Mouse (Mus musculus) MEL (cell line): ENCODE data around the gene Grip2. TPM values are rescaled to one million over a fixed set of nuclear protein-coding genes. Genes with fewer than 3 reads are reported as not detected.

Source experiments
- DNase-seq: peaks from one replicate; pipeline ENCODE4 v3.0.0; 2011; ENCODE audit warnings: low read depth, low spot score
- H3K27ac ChIP-seq: 2 replicates; pipeline ENCODE4 v1.5.1; 2012; ENCODE audit warnings: low read depth, mild to moderate bottlenecking, control low read depth, low read length, moderate library complexity; ENCODE audit not compliant: control insufficient read depth
- H3K27me3 ChIP-seq, 2 experiments: fragments of 150-350 bp in 1 of 2; sonication (generic) in 1 of 2; 2 replicates each; pipeline ENCODE4 v1.6.1; 2012; ENCODE audit warnings: low read length in 2 of 2, mild to moderate bottlenecking in 2 of 2, improper control_type of control experiment in 1 of 2, moderate library complexity in 1 of 2; ENCODE audit not compliant: insufficient read depth in 2 of 2, control insufficient read depth in 1 of 2
- H3K36me3 ChIP-seq, 2 experiments: 2 replicates each; pipeline ENCODE4 v1.6.1; 2012 to 2014; ENCODE audit warnings: low read length in 2 of 2, improper control_type of control experiment in 1 of 2, inconsistent platforms in 1 of 2, mild to moderate bottlenecking in 1 of 2; ENCODE audit not compliant: insufficient read depth in 2 of 2, control insufficient read depth in 1 of 2
- H3K4me1 ChIP-seq, 2 experiments: fragments of 150-350 bp in 1 of 2; sonication (generic) in 1 of 2; 2 replicates each; pipeline ENCODE4 v1.6.1; 2012; ENCODE audit warnings: low read length in 2 of 2, improper control_type of control experiment in 1 of 2, mild to moderate bottlenecking in 1 of 2; ENCODE audit not compliant: insufficient read depth in 2 of 2, control insufficient read depth in 1 of 2
- H3K4me3 ChIP-seq, 2 experiments: fragments of 150-350 bp in 1 of 2; sonication (generic) in 1 of 2; 2 replicates each; pipeline ENCODE4 v1.5.1; 2012; ENCODE audit warnings: low read depth in 2 of 2, low read length in 2 of 2, mild to moderate bottlenecking in 2 of 2, moderate library complexity in 2 of 2, control low read depth in 1 of 2, improper control_type of control experiment in 1 of 2; ENCODE audit not compliant: control insufficient read depth in 1 of 2, insufficient read depth in 1 of 2
- H3K79me2 ChIP-seq: 2 replicates; pipeline ENCODE4 v1.6.1; 2012; ENCODE audit warnings: mild to moderate bottlenecking, low read length, moderate library complexity; ENCODE audit not compliant: control insufficient read depth, poor library complexity, insufficient read depth
- H3K9ac ChIP-seq: 2 replicates; pipeline ENCODE4 v1.6.1; 2012; ENCODE audit warnings: low read depth, mild to moderate bottlenecking, control low read depth, low read length, moderate library complexity; ENCODE audit not compliant: control insufficient read depth, poor library complexity, severe bottlenecking
- H3K9me3 ChIP-seq: fragments of 150-350 bp; sonication (generic); replicated peaks from 2 replicates; pipeline ENCODE4 v1.6.1; 2012; ENCODE audit warnings: mild to moderate bottlenecking, low read length, improper control_type of control experiment, moderate library complexity; ENCODE audit not compliant: insufficient read depth
- BHLHE40 ChIP-seq: IDR thresholded peaks from 2 replicates; pipeline ENCODE4 v1.6.1; 2012; ENCODE audit warnings: low read depth, mild to moderate bottlenecking, inconsistent platforms, low read length, improper control_type of control experiment, borderline replicate concordance
- CHD1 ChIP-seq: IDR thresholded peaks from 2 replicates; pipeline ENCODE4 v1.6.1; 2012; ENCODE audit warnings: low read depth, mild to moderate bottlenecking, inconsistent platforms, low read length, improper control_type of control experiment
- CTCF ChIP-seq, 3 experiments: IDR thresholded peaks in 2 of 3; conservative IDR thresholded peaks in 1 of 3; 2 replicates each; pipeline ENCODE4 v1.5.1; 2011 to 2012; ENCODE audit warnings: low read length in 3 of 3, low read depth in 2 of 3, mild to moderate bottlenecking in 2 of 3, improper control_type of control experiment in 1 of 3, inconsistent platforms in 1 of 3, mixed read lengths in 1 of 3, moderate library complexity in 1 of 3; ENCODE audit not compliant: control insufficient read depth in 1 of 3, insufficient read depth in 1 of 3, poor library complexity in 1 of 3, severe bottlenecking in 1 of 3
- ETS1 ChIP-seq: IDR thresholded peaks from 2 replicates; pipeline ENCODE4 v1.6.1; 2012; ENCODE audit warnings: low read depth, mild to moderate bottlenecking, inconsistent platforms, low read length, improper control_type of control experiment, moderate library complexity
- GATA1 ChIP-seq: IDR thresholded peaks from 2 replicates; pipeline ENCODE4 v1.6.1; 2011; ENCODE audit warnings: low read depth, low read length, improper control_type of control experiment
- KAT2A ChIP-seq: conservative IDR thresholded peaks from 2 replicates; pipeline ENCODE4 v1.6.1; 2012; ENCODE audit warnings: low read depth, low read length, improper control_type of control experiment, inconsistent platforms
- MXI1 ChIP-seq: IDR thresholded peaks from 2 replicates; pipeline ENCODE4 v1.6.1; 2011; ENCODE audit warnings: mild to moderate bottlenecking, low read depth, low read length, improper control_type of control experiment
- POLR2AphosphoS2 ChIP-seq: IDR thresholded peaks from 2 replicates; pipeline ENCODE4 v1.6.1; 2011; ENCODE audit warnings: low read length, improper control_type of control experiment
- RCOR1 ChIP-seq: IDR thresholded peaks from 2 replicates; pipeline ENCODE4 v1.6.1; 2012; ENCODE audit warnings: low read depth, mild to moderate bottlenecking, inconsistent platforms, low read length, improper control_type of control experiment
- SMC3 ChIP-seq: IDR thresholded peaks from 2 replicates; pipeline ENCODE4 v1.6.1; 2011; ENCODE audit warnings: low read depth, low read length, improper control_type of control experiment
- TAL1 ChIP-seq: IDR thresholded peaks from 2 replicates; pipeline ENCODE4 v1.6.1; 2012; ENCODE audit warnings: mild to moderate bottlenecking, inconsistent platforms, low read length, moderate library complexity, mixed read lengths
- UBTF ChIP-seq: IDR thresholded peaks from 2 replicates; pipeline ENCODE4 v1.6.1; 2012; ENCODE audit warnings: low read depth, mild to moderate bottlenecking, inconsistent platforms, low read length, improper control_type of control experiment, moderate library complexity, borderline replicate concordance; ENCODE audit not compliant: insufficient read depth
- ZC3H11A ChIP-seq: IDR thresholded peaks from 2 replicates; pipeline ENCODE4 v1.6.1; 2012; ENCODE audit warnings: low read depth, mild to moderate bottlenecking, inconsistent platforms, low read length, improper control_type of control experiment
- ZNF384 ChIP-seq: IDR thresholded peaks from 2 replicates; pipeline ENCODE4 v1.6.1; 2012; ENCODE audit warnings: low read depth, mild to moderate bottlenecking, inconsistent platforms, low read length, improper control_type of control experiment
- polyA plus RNA-seq, 2 experiments: library from polyadenylated mRNA; stranded (reverse) in 1 of 2; unstranded in 1 of 2; fragments of >175 nt in 1 of 2; fragments of >200 nt in 1 of 2; gene quantifications; 2 replicates each; pipeline versions ENCODE4 v1.2.1 to v1.2.4; 2012; ENCODE audit warnings: low replicate concordance in 2 of 2, low read depth in 1 of 2; ENCODE audit not compliant: insufficient read length in 2 of 2, insufficient read depth in 1 of 2, missing spikeins in 1 of 2
- total RNA-seq: library from RNA; depleted of rRNA; stranded (reverse); fragments of 300-350 nt; gene quantifications from 2 replicates; pipeline ENCODE4 v1.2.3, GENCODE M21; 2012

The Grip2 gene
- total and polyA plus RNA-seq, 3 experiments, result not detected

GRCm38 (mm10) chr6:91864595-91864994 lies 37.5 kb upstream of the Grip2 start:
- Histone ChIP-seq H3K27ac (no peak overlapping the region), H3K36me3 (no peaks in the 10 kb centered on the region), H3K4me3 (no peak overlapping the region), H3K27me3 (peaks cover 10 to 13% of the 10 kb centered on the region in 2 experiments), H3K9me3 (no peaks in the 10 kb centered on the region), H3K4me1 (no peaks in the 10 kb centered on the region), H3K79me2 (no peaks in the 10 kb centered on the region), H3K9ac (no peak overlapping the region)
- DNase-seq, result no peak
- TF ChIP-seq POLR2AphosphoS2, result no peak
- no peak for TF ChIP-seq TAL1
- TF ChIP-seq CHD1, result no peak
- no peak for TF ChIP-seq CTCF (IDR thresholded peaks at IDR 0.05 in 2 of 3, conservative IDR thresholded peaks at IDR 0.05 in 1 of 3; ENCODE audit: control insufficient read depth in 1 of 3, insufficient read depth in 1 of 3, low read depth in 2 of 3, low read length in 3 of 3, poor library complexity in 1 of 3, severe bottlenecking in 1 of 3)

- no peak overlapping the region for H3K4me3 ChIP-seq
- peaks cover 13% of the 10 kb centered on the region in 2 experiments for H3K27me3 ChIP-seq
- TF ChIP-seq SMC3, result no peak
- no peak for TF ChIP-seq MXI1
- TF ChIP-seq BHLHE40, result no peak
- no peak for TF ChIP-seq CTCF (IDR thresholded peaks at IDR 0.05 in 2 of 3, conservative IDR thresholded peaks at IDR 0.05 in 1 of 3; ENCODE audit: control insufficient read depth in 1 of 3, insufficient read depth in 1 of 3, low read depth in 2 of 3, low read length in 3 of 3, poor library complexity in 1 of 3, severe bottlenecking in 1 of 3)
- TF ChIP-seq GATA1, result no peak
- no peak for TF ChIP-seq ZC3H11A
- no peak for TF ChIP-seq UBTF
- no peak for TF ChIP-seq ZNF384
- H3K27ac ChIP-seq, result no peak overlapping the region
- no peaks in the 10 kb centered on the region for H3K4me1 ChIP-seq
- DNase-seq, result no peak
- no peaks in the 10 kb centered on the region for H3K36me3 ChIP-seq
- no peaks in the 10 kb centered on the region for H3K9me3 ChIP-seq
- H3K9ac ChIP-seq, result no peak overlapping the region
- H3K79me2 ChIP-seq, result no peaks in the 10 kb centered on the region
Measured at GRCm38 (mm10) chr6:91862848-91863247, 35.8 kb upstream of the Grip2 start.

- H3K27me3 ChIP-seq, result peaks cover 7 to 8% of the 10 kb centered on the region in 2 experiments
- H3K36me3 ChIP-seq, result no peaks in the 10 kb centered on the region
- no peaks in the 10 kb centered on the region for H3K9me3 ChIP-seq
- H3K79me2 ChIP-seq, result no peaks in the 10 kb centered on the region
- TF ChIP-seq RCOR1 (no peak), ETS1 (no peak), KAT2A (no peak), TAL1 (no peak), ZC3H11A (no peak)
- TF ChIP-seq, all 39 proteins: peak for 0
- Histone ChIP-seq H3K4me1 (no peaks in the 10 kb centered on the region), H3K4me3 (no peak overlapping the region), H3K9ac (no peak overlapping the region), H3K27ac (no peak overlapping the region)
- DNase-seq, result no peak
Measured at GRCm38 (mm10) chr6:91858339-91858738, 31.3 kb upstream of the Grip2 start.
